Mouse (Mus musculus) gastrocnemius, adult 2 months (tissue): ENCODE measurements at regions not wholly inside any gene's neighbourhood (a gene's known extent, or its start where the extent isn't known, plus 50 kb on each side); places are given as distances from the start of the nearest gene placed in this dataset.
"Not testable (repeated sequence)": the region's sequence is repeated elsewhere in the genome, so short reads cannot be mapped to it uniquely, and the experiment has no call there.

Source experiments
- DNase-seq: peaks from one replicate; pipeline ENCODE4 v3.0.0; 2022
- H3K27ac ChIP-seq: fragments of 200-600 bp; 2 replicates; pipeline ENCODE4 v1.8.1; 2022; ENCODE audit warnings: mild to moderate bottlenecking
- H3K4me3 ChIP-seq: fragments of 200-600 bp; 2 replicates; pipeline ENCODE4 v1.8.1; 2022; ENCODE audit warnings: mild to moderate bottlenecking, moderate library complexity
- CTCF ChIP-seq: fragments of 200-600 bp; IDR thresholded peaks from 2 replicates; pipeline ENCODE4 v1.8.1; 2022; ENCODE audit warnings: antibody characterized with exemption, mild to moderate bottlenecking, moderate library complexity
- intact Hi-C: fragments of 180-260 bp; cut with DNase I; formaldehyde crosslinking; loops from one replicate; pipeline ENCODE4 v1.15.1; 2025

GRCm38 (mm10) chr12:18054430-18054829 lies 363.8 kb downstream of the Hpcal1 start:
- peak; percentile 32 for TF ChIP-seq CTCF
- intact Hi-C loops, H3K27ac ChIP-seq, H3K4me3 ChIP-seq, DNase-seq: not testable (repeated sequence)
